Mouse (Mus musculus): ENCODE measurements around the gene Svep1.

DNA sequence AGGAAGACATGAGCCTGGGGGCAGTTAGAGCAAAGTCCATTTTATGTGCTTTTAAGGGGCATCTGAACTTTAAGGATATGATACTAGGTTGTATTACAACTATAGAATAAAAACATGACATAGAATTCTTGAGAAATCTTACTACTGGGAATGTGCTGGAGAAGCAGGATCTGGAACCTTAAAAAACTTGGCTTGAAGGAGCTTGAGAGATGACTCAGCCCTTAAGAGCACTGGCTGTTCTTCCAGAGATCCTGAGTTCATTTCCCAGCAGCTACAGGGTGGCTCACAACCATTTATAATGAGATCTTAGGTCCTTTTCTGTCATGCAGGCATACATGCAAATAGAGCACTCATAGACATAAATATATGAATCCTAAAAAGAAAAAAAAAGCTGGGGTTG, 151.0 kb downstream of the Svep1 start:
- TF ChIP-seq CTCF (IDR thresholded peaks at IDR 0.05; ENCODE audit: low read depth) (no peak), EP300 (optimal IDR thresholded peaks at IDR 0.05) (no peak)
